Mouse (Mus musculus): Measurements from ENCODE around the gene Chac2.
"Not testable (repeated sequence)": the region's sequence is repeated elsewhere in the genome, so short reads cannot be mapped to it uniquely, and the experiment has no call there.

Gene Chac2

DNA sequence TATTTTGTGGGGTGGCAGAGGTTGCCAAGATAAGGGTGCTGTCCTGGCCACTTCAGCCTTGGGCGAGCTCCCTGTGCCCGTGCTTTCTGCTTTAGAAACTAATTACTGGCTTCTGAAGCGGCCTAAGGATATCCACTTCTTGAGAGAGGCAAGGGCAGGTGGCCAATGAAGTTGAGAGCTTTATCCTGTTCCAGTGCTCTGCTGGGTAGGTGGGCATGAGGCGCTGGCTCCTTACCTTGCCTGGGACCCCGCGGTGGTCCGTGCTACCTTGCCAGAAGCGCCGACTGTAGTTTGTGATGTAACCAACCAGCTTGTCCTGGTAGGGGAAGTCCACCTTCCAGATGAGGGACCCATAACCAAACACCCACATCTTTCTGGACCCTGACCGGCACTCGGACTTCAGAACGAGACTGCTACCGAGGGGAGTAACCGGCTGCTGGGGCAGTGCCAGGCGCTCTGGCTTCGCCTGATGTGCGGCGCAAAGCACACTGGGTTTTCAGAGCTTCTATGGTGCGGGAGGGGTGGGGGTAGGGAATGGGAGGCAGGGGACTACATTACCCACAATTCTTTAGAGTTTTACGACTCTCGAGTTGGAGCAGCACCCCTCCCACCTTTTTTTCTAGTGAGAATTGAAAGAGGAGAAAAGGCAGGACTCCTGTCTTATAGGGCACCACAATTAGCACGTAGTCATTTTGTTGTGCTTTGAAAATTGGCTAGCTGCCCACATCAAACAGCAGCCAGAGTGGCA lies at the start of gene Chac2:
Gene Chac2 (minus strand): TSS at position 474 of the 748 bp plus-strand sequence.
- in situ Hi-C loops (cut with MboI, MseI), result loop anchor here (25.0 kb wide), 1 partner anchor 1174 kb away; no protein-coding TSS in a partner anchor

DNA sequence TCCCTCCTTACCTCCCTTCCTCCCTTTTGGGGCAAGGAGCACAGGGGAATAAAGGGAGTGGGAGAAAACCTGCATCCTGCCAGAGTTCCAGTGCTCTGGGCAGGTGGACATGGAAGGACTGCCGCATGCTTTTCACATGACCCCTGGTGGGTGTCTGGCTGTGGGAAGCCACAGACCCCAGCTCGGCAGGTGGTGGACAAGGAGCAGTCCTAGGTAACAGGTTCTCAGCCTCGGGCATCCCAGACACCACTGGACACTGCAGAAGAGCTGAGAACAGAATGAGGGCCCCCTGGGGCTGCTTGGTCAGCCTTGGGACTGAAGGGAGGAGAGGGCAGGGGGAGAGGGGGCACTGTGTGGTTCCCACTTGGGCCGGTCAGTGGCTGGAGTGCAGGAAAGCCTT lies 48.8 kb upstream of the Chac2 start:
- in situ Hi-C loops (cut with MboI, MseI), result no loop called here

DNA sequence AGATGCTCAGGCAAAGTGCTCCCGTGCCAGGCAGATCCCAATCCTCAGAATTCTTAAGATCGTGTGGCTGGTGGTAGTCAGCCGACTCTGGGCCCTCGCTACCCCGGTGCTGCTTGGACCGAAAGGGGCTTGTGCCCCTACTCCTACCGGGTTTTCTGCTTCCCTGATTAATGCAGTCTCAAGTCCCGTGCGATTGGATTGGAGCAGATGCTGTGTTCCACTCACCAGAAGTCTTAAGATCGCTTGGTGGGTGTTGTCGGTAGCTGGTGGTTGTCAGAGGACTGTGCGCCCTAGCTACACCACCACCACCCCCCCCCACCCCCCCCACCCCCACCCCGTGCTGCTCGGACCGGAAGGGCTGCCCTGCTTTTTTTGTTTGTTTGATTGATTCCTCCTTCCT lies 31.3 kb upstream of the Chac2 start:
- in situ Hi-C loops (cut with MboI, MseI), result not testable (repeated sequence)

DNA sequence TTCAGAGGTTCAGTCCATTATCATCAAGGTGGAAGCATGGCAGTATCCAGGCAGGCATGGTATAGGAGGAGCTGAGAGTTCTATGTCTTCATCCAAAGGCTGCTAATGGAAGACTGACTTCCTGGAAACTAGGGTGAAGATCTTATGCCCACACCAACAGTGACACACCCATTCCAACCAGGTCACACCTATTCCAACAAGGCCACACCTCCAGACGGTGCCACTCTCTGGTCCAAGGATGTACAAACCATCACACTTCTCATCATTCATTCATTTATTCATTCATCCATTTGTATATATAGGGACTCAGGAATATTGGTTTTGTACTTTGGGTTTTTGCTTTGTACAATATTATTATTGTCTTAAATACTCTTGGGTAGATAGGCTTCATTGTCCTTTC lies 23.5 kb upstream of the Chac2 start:
- in situ Hi-C loops (cut with MboI, MseI), result not testable (repeated sequence)

DNA sequence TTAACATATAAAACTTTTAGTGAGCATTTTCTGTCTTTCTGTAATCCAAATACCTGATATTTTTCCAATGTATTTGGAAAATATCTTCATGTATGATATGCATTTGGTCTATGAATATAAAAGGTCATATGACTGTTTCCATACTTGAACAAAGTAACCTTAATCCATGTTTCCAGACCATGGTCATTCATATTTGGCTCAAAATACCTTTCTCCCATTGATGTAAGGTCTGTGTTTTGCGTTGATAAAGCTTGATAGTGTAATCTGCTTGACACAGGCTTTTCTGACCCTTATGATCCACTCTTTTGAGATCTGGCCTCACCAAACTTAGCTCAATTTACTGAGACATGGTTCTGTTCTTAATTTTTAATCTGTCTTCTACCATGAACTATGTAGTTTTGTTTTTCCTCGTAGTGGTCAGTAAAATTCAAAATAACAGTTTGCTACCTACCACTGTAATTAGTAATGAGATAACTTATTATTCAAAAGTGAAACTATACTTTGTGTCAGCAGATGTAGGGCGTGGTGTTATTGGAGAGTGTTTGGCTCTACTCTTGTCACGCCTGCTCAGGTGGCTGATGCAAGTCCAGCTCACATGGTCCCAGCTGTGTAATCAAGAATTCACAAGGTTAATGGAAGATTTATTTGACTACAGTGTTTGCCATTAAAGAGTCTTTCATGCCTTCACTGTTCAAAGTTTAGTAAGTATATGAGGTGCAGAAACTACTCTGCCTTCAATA lies 15.2 kb upstream of the Chac2 start:
- in situ Hi-C loops (cut with MboI, MseI), result no loop called here

DNA sequence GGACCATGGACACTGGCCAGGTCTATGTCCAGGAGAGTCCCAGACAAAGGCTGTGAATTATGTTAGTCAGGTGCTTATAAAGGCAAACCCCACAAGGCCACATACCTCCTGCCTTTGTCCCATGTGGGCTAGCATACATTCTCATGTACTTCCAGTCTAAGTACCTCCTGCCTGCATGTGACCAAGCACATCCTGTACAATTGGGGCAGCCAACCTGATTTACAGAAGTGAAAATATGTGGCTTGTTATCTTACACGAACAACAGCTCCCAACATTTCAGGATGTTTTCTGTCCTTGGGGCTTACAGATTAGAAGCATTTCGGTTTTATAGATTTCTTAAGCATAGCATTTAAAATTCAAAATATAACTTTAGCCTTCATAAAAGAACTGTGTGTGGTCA lies 13.9 kb upstream of the Chac2 start:
- in situ Hi-C loops (cut with MboI, MseI), result no loop called here

DNA sequence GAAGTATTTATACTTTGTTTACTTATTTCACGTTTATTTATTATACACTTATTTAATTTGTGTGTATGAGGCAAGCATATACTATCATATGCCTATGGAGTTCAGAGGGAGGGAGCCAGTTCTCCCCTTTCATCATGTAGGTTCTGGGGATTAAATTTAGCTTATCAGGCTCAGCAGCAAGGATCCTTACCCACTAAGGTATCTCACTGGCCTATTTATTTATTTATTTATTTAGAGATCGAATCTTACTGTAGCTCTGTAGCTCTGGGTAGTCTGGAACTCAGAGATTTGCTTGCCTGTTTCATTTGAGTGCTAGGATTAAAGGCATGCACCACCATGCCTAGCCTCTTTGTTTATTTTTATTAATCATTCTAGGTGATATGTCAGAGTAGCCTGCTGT lies 12.6 kb upstream of the Chac2 start:
- in situ Hi-C loops (cut with MboI, MseI), result loop anchor here (25.0 kb wide), 1 partner anchor 1186 kb away; no protein-coding TSS in a partner anchor

DNA sequence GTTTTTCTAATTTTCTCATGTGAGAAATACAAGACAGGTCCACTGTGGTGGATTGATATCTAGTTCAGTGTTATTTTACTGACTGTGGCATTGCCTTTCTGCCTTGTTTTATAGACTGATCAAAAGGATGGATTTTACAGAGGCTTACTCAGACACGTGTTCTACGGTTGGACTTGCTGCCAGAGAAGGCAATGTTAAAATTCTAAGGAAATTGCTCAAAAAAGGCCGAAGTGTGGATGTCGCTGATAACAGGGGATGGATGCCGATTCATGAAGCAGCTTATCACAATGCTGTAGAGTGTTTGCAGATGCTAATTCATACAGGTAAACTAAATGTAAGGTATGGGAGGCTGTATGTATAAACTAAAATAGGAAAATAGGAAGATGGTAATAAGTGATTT lies 12.0 kb upstream of the Chac2 start:
- in situ Hi-C loops (cut with MboI, MseI), result loop anchor here (25.0 kb wide), 1 partner anchor 1186 kb away; no protein-coding TSS in a partner anchor

DNA sequence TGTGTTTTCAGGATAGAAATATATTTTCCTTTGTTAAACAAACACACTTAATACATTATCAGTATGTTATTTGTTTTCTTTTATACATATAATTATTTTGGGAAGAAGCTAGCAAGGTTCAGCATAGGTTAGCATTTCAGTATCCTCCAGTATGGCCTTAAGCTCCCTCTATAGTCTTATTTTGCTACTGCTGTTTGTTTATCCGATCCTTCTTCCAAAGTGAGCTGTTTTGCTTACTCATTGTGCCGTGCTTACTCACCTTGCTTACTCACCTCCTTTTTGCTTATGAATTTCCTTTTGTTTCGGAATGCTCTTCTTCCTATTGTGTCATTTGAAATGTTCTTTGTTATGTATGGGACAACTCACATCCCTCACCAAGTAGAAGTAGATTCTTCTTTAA lies 10.5 kb upstream of the Chac2 start:
- in situ Hi-C loops (cut with MboI, MseI), result loop anchor here (25.0 kb wide), 1 partner anchor 1184 kb away; no protein-coding TSS in a partner anchor

DNA sequence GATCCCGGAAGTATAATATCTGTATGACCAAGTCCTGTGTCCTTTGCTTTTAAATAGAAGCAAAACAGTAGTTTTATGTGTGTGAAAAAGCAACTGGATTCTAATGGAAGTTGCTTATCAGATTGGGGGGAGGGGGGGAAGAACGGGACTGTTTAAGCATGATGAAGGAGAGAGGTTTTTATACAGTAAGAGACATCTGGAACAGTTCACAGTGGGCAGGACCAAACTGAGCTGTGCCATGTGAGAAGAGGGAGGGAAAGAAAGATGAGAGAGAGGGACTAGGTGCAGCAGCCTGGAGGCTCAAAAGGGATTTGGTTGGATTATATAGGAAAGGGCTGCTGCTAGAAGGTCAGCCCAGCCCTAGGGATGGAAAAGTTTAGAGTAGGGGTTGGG lies 471 bp upstream of the Chac2 start:
- in situ Hi-C loops (cut with MboI, MseI), result loop anchor here (25.0 kb wide), 1 partner anchor 1174 kb away; no protein-coding TSS in a partner anchor

DNA sequence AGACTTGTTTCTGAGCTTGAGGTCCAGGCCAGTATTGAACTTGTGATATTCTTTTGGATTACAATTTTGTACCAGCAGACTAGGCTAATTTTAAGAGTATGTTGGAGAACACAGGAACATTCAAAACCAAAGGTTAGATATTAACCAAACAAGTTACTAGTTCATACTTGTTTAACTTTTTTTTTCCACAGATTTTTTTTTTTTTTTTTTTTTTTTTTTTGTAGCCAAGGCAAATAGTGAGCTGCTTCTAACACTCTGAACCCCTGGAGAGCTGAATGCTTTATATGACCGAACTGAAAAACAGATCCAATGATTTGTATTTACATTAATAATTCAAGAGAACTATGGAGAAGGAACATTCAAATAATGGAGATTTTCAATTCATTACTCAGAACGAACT lies 913 bp downstream of the Chac2 start:
- in situ Hi-C loops (cut with MboI, MseI), result loop anchor here (25.0 kb wide), 1 partner anchor 1173 kb away; no protein-coding TSS in a partner anchor

DNA sequence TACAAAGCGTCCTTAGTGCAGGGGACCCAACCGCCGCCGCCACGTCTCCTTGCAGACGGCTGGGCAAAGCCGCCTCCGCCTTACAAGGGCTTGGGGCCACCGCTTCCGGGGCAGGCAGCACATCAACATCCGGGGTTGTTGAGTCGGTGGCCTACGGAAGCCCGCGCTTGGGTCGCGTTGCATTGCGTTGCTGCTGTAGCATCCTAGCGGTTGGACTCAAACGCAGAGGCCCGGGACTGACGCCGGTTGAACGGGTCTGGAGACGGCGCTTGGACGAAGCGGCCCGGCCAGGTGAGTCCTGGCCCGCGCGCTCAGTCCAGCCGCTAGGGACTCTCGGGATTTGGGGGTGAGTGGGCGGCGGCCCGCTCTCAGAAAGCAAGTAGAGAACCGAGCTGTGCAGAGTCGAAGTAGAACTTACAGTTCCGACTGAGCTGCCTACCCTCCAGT lies 31.8 kb downstream of the Chac2 start, which contains the start of gene Erlec1:
Gene Erlec1 (minus strand): TSS at position 57 of the 447 bp plus-strand sequence.
- in situ Hi-C loops (cut with MboI, MseI), result no loop called here

DNA sequence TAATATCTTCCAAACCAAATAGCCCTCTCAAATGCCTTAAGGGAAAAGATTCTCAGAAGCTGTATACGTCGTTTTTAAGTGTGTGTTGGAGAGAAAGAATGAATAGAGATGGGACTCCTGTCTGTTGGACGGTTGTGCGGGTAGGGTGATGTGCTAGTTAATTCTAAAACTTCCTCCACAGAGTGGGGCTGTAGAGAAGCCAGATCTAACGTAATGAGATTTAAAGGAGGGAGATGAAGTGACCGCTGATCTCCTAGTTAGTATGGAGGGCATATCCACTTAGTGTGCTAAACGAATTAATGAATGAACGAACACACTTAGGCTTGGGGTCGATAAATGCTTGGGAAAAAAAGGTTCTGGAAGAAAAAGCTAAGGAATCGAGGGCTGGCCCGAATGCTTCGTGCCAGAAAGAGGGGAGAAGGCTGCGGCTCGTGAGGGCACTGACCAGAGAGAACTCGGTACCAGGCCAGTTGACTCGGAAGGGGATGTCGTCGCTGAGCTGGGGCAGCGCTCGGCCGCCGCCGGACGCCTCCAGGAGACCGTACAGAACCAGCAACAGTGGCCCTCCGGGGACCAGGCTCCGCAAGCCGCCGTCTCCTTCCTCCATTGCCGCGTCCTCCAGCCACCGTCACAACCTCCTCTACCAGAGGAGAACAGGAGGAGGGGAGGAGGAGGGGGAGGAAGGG lies 32.5 kb downstream of the Chac2 start:
- in situ Hi-C loops (cut with MboI, MseI), result no loop called here

DNA sequence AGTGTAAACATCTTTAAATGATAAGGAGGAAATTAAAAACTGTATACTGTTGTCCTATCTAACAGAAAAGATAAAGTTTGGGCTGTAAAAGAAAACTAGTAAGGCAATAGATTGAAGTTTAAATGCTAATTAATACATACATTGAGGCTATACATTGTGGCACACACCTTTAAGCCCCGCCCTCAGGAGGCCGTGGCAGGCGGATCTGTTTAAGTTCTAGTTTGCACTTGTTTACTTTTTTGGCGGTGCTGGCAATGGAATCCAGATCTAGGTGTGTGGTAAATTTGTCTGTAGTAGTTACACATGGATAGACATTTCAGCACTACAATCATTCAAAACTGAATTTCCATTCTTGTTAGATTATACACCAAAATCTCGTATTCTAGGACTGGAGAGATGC lies 33.3 kb downstream of the Chac2 start:
- in situ Hi-C loops (cut with MboI, MseI), result no loop called here

DNA sequence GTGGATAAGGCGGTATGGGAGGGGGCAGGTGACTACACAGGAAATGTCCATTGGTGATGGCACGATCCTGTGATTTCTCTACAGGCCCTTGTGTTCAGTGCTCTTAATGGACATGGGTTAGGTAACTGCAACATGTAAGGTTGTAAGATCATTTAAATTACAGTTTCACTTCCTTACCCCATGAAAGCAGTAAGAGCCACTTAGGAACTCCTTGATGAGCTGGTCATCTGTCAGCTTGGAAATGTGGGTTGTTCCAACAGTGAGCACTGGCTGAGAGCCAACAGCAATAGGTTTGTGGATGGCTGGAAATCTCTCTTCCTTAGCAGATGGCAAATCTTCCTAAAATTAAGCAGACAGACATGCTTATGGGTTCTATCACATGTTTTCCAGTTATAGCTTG lies 42.6 kb downstream of the Chac2 start:
- in situ Hi-C loops (cut with MboI, MseI), result no loop called here

DNA sequence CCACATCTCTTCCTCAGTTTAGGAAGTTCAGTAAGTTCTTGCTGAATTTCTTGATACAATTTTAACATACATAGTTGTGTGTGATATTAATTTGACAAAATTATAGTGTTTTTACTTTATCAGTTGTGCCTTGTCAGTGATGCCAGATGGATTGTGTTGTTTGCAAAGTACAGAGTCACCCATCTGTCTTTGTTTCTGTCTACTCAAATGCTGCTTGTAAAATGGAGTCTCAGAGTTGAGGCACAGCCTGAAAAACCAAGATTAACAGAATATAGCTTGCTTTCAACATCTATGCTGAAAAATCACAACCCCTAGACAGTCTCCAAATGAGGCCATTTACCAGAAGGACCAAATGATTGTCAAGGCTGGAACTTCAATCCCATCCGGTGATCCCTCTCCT lies 57.7 kb downstream of the Chac2 start:
- in situ Hi-C loops (cut with MboI, MseI), result no loop called here

DNA sequence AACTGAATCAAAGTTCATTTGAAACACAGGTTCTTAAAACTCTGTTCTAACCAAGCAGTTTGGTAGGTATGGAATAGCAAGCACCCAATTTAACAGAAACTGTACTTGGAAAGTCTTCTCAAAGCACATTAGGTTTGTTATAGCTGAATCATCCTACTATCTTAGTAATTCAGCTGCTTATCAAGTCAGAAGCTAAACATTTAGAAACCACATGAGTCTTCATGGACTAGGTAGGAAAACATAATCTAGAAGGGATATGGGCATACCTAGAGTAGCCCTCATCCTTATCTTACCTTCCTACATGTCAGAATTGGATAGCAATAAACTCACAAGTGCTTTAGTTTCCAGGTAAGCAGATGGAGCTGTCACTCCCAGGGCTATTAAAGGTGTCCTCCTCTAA lies 58.1 kb downstream of the Chac2 start:
- in situ Hi-C loops (cut with MboI, MseI), result no loop called here

All from T-helper 1 cell (primary cell).